Mouse (Mus musculus): ENCODE results near the gene Pusl1. TPM values are rescaled to one million over a fixed set of nuclear protein-coding genes. Genes with fewer than 3 reads are reported as not detected.

Gene Pusl1
- polyA plus RNA-seq (2012; fragmentation: generic; extraction: Trizol) = 10 to 100 TPM in 1 of 2 experiments, 1 to 10 TPM in 1; 9.1 to 14.4 TPM

DNA sequence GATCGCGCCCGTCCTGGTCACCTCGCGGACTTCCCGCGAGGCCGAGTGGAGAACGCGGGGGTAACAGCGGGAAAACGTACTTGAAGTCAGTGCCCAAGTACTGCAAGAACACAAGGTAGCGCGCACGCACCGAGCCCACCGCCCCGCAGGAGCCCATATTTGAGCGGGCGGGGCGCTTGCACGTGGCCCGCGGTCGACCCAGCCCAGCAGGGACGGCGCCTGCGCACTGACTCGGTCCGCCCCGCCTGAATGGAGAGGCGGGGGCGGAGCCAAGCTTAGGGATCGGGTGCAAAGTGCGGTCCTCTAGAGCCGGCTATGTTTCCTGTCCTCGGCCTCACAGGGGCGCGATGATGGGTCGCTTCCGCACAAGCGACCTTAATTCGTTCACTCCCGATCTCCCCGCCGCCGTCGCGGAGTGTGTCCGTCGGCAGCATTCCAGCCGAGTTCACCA lies at the start of gene Pusl1, which contains the start of gene Acap3:
Gene Pusl1, minus strand, starts transcription at position 231 of the 451 bp plus-strand sequence.
Gene Acap3, plus strand, starts transcription at position 272 of the 451 bp plus-strand sequence.

DNA sequence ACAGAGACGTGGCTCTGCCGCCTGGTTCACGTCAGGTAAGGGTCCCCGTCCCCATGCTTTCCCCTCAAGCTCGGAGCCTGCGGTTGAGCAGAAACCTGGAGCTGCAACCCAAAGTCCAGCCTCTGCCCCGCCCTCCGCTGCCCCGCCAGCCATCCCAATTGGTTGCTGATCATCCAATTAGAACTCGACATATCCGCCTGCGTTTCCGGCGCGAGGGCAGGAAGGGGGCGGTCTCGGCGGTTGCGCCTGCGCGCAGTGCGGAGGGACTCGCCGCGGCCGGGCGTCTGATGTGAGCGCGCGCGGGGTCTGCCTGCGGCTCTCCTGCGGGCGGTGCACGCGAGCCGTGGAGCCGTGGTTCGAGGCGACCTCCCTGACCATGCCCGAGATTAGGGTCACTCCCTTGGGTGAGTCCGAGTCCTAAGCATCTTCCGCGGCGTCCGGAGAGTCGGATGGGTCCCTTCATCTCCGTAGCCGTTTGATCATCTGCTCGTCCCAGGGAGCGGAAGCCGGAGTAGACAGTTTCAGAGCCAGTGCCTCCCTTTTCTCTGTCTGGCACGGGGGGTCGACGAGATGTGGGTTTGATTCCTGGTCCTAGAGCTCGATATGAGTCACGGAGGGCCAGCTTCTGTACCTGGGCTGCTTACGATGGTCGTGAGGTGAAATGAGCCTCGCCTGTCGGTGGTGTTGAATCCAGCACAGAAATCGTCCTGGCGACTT lies 22.1 kb downstream of the Pusl1 start, which contains the start of the genes Cptp and Ints11:
Gene Cptp, minus strand, starts transcription at position 124 of the 717 bp plus-strand sequence.
Gene Ints11, plus strand, starts transcription at position 230 of the 717 bp plus-strand sequence.

DNA sequence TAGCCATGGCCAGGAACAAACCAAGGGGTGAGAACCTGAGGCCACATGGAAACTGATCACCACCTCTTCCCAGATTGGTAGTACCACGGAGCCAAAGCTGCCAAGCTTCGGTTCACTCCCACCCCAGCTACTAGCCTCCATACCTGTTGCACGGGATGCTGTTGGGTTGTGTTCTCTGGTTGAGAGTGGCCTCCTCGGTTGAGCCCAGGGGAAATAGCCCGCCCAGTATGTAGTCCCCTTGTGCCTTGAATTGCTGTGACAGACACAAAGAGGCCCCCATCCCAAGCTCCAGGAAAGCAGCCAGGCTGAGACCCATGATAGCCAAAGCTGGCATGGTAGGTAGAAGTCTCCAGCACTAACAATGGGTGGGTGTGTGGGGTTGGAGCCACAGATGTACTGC lies 28.6 kb downstream of the Pusl1 start, which contains the start of gene Tas1r3:
Gene Tas1r3, minus strand, starts transcription at position 362 of the 400 bp plus-strand sequence.

DNA sequence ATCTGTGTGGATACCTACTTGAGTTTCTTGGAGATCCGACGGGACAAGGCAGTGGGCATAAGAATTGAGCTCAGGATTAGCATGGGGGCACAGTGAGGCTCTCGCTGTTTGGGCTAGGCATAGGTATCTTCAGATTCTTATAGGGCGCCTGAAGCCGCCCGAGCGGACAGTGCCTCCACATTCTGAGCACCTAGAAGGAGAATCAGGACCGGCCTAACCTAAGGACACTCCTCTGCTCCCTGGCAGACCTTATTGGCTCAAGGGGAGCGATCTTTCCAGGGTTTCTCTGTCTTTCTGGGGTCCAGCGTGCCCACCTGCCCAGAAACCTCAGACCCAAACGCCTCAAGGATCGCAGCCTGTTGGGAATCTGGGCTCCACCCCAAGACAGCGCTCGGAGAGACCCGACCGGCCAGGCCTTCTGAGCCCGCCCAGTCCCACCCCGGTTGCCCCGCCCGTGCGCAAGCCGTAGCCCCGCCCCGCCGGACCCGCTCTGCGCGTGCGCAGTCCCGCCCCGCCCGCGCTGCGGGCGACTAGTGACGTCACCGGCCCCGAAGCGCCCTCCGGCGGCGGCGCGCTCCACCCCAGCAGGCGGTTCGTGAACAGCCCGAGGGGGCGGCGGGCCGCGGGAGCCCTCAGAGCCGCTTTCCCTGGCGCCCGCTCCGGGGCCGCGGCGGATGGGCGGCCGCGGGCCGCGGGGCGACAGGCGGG lies 44.6 kb downstream of the Pusl1 start, which contains the start of gene Dvl1:
Gene Dvl1, plus strand, starts transcription at position 532 of the 708 bp plus-strand sequence.

DNA sequence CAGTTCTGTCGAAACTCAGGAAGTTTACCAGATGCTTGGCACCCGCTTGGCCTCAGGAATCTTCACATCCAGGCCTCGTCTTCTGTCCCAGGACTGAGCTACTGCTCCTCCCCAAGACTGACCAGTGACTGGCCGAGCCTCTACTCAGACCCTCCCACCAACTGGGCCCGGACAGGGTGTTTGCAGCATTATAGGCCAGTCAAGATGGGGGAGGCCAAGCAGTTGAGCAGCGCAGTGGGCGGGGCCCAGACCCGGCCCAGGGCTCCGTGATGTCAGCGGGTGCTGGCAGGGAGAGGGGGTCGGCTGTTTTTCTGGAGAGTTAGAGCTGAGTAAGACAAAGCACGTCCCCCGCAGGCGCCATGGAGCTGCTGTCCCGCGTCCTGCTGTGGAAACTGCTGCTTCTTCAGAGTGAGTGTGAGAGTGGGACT lies 52.1 kb downstream of the Pusl1 start, which contains the start of gene Mxra8:
Gene Mxra8, plus strand, starts transcription at position 198 of the 428 bp plus-strand sequence.

Other genes starting within 250 kb of the Pusl1 start
- not detected for gene Gm10563, start 246.4 kb downstream of the Pusl1 start, polyA plus RNA-seq (2012; fragmentation: generic; extraction: Trizol)
- 1 to 10 TPM in 1 of 2 experiments, under 1 TPM in 1; 0.05 to 1.8 TPM for gene Mmp23, start 238.4 kb downstream of the Pusl1 start, polyA plus RNA-seq (2012; fragmentation: generic; extraction: Trizol)
- 10 to 100 TPM in 1 of 2 experiments, 1 to 10 TPM in 1; 8.5 to 42.3 TPM for gene Mib2, start 222.6 kb downstream of the Pusl1 start, polyA plus RNA-seq (2012; fragmentation: generic; extraction: Trizol)
- gene Fndc10, start 197.4 kb downstream of the Pusl1 start, polyA plus RNA-seq (2012; fragmentation: generic; extraction: Trizol) = 10 to 100 TPM; 12.0 to 17.9 TPM
- 10 to 100 TPM; 45.5 to 49.1 TPM for gene Ssu72, start 187.0 kb downstream of the Pusl1 start, polyA plus RNA-seq (2012; fragmentation: generic; extraction: Trizol)
- 1 to 10 TPM in 1 of 2 experiments, under 1 TPM in 1; 0.80 to 4.2 TPM for gene Tmem240, start 157.0 kb downstream of the Pusl1 start, polyA plus RNA-seq (2012; fragmentation: generic; extraction: Trizol)
- gene Atad3a, start 130.7 kb downstream of the Pusl1 start, polyA plus RNA-seq (2012; fragmentation: generic; extraction: Trizol) = 10 to 100 TPM; 24.7 to 55.2 TPM
- gene Vwa1, start 117.1 kb downstream of the Pusl1 start, polyA plus RNA-seq (2012; fragmentation: generic; extraction: Trizol) = under 1 TPM; 0.07 to 0.22 TPM
- gene Tmem88b, start 105.9 kb downstream of the Pusl1 start, polyA plus RNA-seq (2012; fragmentation: generic; extraction: Trizol) = under 1 TPM; 0.02 to 0.22 TPM
- under 1 TPM in 1 of 2 experiments, not detected in 1; 0.11 TPM for gene Ankrd65, start 101.3 kb downstream of the Pusl1 start, polyA plus RNA-seq (2012; fragmentation: generic; extraction: Trizol)
- gene Mrpl20, start 88.9 kb downstream of the Pusl1 start, polyA plus RNA-seq (2012; fragmentation: generic; extraction: Trizol) = 100 to 1,000 TPM in 1 of 2 experiments, 10 to 100 TPM in 1; 99.5 to 291 TPM
- gene Ccnl2, start 79.3 kb downstream of the Pusl1 start, polyA plus RNA-seq (2012; fragmentation: generic; extraction: Trizol) = 10 to 100 TPM in 1 of 2 experiments, 1 to 10 TPM in 1; 2.5 to 27.9 TPM
- 100 to 1,000 TPM; 146 to 151 TPM for gene Aurkaip1, start 60.5 kb downstream of the Pusl1 start, polyA plus RNA-seq (2012; fragmentation: generic; extraction: Trizol)
- gene Mxra8, start 52.1 kb downstream of the Pusl1 start, polyA plus RNA-seq (2012; fragmentation: generic; extraction: Trizol) = 100 to 1,000 TPM in 1 of 2 experiments, 10 to 100 TPM in 1; 26.1 to 264 TPM
- gene Dvl1, start 44.4 kb downstream of the Pusl1 start, polyA plus RNA-seq (2012; fragmentation: generic; extraction: Trizol) = 10 to 100 TPM; 14.7 to 39.5 TPM
- gene Tas1r3, start 28.4 kb downstream of the Pusl1 start, polyA plus RNA-seq (2012; fragmentation: generic; extraction: Trizol) = under 1 TPM; 0.04 to 0.32 TPM
- gene Cptp, start 22.3 kb downstream of the Pusl1 start, polyA plus RNA-seq (2012; fragmentation: generic; extraction: Trizol) = 10 to 100 TPM; 10.4 to 13.3 TPM
- gene Ints11, start 22.2 kb downstream of the Pusl1 start, polyA plus RNA-seq (2012; fragmentation: generic; extraction: Trizol) = 10 to 100 TPM; 35.5 to 51.4 TPM
- 10 to 100 TPM; 13.3 to 20.0 TPM for gene Acap3, start within 50 bp of the Pusl1 start, polyA plus RNA-seq (2012; fragmentation: generic; extraction: Trizol)
- 10 to 100 TPM; 35.8 to 37.0 TPM for gene Ube2j2, start 52.0 kb upstream of the Pusl1 start, polyA plus RNA-seq (2012; fragmentation: generic; extraction: Trizol)
- 1 to 10 TPM; 2.1 to 3.6 TPM for gene C1qtnf12, start 70.5 kb upstream of the Pusl1 start, polyA plus RNA-seq (2012; fragmentation: generic; extraction: Trizol)
- 1 to 10 TPM; 1.9 to 4.3 TPM for gene B3galt6, start 100.9 kb upstream of the Pusl1 start, polyA plus RNA-seq (2012; fragmentation: generic; extraction: Trizol)
- 100 to 1,000 TPM; 121 to 177 TPM for gene Sdf4, start 101.1 kb upstream of the Pusl1 start, polyA plus RNA-seq (2012; fragmentation: generic; extraction: Trizol)
- 1 to 10 TPM in 1 of 2 experiments, under 1 TPM in 1; 0.16 to 1.3 TPM for gene Tnfrsf4, start 122.1 kb upstream of the Pusl1 start, polyA plus RNA-seq (2012; fragmentation: generic; extraction: Trizol)
- 1 to 10 TPM in 1 of 2 experiments, under 1 TPM in 1; 0.08 to 1.6 TPM for gene Tnfrsf18, start 134.4 kb upstream of the Pusl1 start, polyA plus RNA-seq (2012; fragmentation: generic; extraction: Trizol)
- under 1 TPM in 1 of 2 experiments, not detected in 1; 0.08 TPM for gene Ttll10, start 167.6 kb upstream of the Pusl1 start, polyA plus RNA-seq (2012; fragmentation: generic; extraction: Trizol)
- gene 9430015G10Rik, start 218.2 kb upstream of the Pusl1 start, polyA plus RNA-seq (2012; fragmentation: generic; extraction: Trizol) = 10 to 100 TPM in 1 of 2 experiments, 1 to 10 TPM in 1; 5.3 to 22.4 TPM
- gene Rnf223, start 238.7 kb upstream of the Pusl1 start, polyA plus RNA-seq (2012; fragmentation: generic; extraction: Trizol) = under 1 TPM; 0.07 to 0.42 TPM